ENCODE assay signal across 16 mouse cellular contexts in genomic region chr10:85953401-85953800, GRCm38 (mm10). TPM values are rescaled to one million over a fixed set of nuclear protein-coding genes. Genes with fewer than 3 reads are reported as not detected.
A peak's percentile ranks its signal among the peaks of the same experiment; 100 is the strongest.
DNase-seq lines count a peak whose midpoint lies in the region; ATAC-seq and TF ChIP-seq lines count a peak whose summit lies in the region.
"Had no signal": no experiment of that assay in that cellular context is flagged by ENCODE, and none has a peak within 500 bp of the region (broad histone marks: within the 10 kb centered on the region; RNA-seq: fewer than 3 reads in every experiment).

No protein-coding gene starts in this region.

- peaks cover 26% of the 10 kb centered on the region for H3K36me3 ChIP-seq in liver, adult 2 months (ENCODE audit: control insufficient read depth, insufficient read depth, low read length)
- peaks cover 70% of the 10 kb centered on the region for H3K36me3 ChIP-seq in liver, embryonic 12.5 days
- H3K36me3 ChIP-seq in embryonic facial prominence, embryonic 10.5 days (replicated peaks), result peaks cover 71% of the 10 kb centered on the region

- H3K9me3 ChIP-seq in liver, embryonic 12.5 days (replicated peaks), result no peaks in the 10 kb centered on the region
- H3K9me3 ChIP-seq in embryonic facial prominence, embryonic 10.5 days, result no peaks in the 10 kb centered on the region

- H3K4me1 ChIP-seq in liver, adult 2 months (ENCODE audit: control insufficient read depth, insufficient read depth, low read length), result peaks cover 8% of the 10 kb centered on the region; the same call in 1 of the 2 replicates
- peaks cover 14% of the 10 kb centered on the region for H3K4me1 ChIP-seq in liver, embryonic 12.5 days
- peaks cover 6% of the 10 kb centered on the region for H3K4me1 ChIP-seq in embryonic facial prominence, embryonic 10.5 days

- H3K27ac ChIP-seq in liver, adult 2 months (replicated peaks; ENCODE audit: insufficient read depth, low read depth, low read length), result no peak overlapping the region
- no peak overlapping the region for H3K27ac ChIP-seq in liver, embryonic 12.5 days
- H3K27ac ChIP-seq in embryonic facial prominence, embryonic 10.5 days (replicated peaks), result no peak overlapping the region
- H3K27ac ChIP-seq: liver, embryonic 14.5 days had no signal

- peaks cover 9% of the 10 kb centered on the region; the same call in 1 of the 2 replicates for H3K79me2 ChIP-seq in liver, adult 2 months (ENCODE audit: control insufficient read depth, insufficient read depth, low read length)

- no peaks in the 10 kb centered on the region for H3K27me3 ChIP-seq in liver, adult 2 months (ENCODE audit: control insufficient read depth, insufficient read depth, low read length)
- H3K27me3 ChIP-seq in liver, embryonic 12.5 days (replicated peaks), result no peaks in the 10 kb centered on the region
- no peaks in the 10 kb centered on the region for H3K27me3 ChIP-seq in embryonic facial prominence, embryonic 10.5 days (replicated peaks; ENCODE audit: low read depth, poor library complexity, severe bottlenecking)

- no peak overlapping the region for H3K4me3 ChIP-seq in liver, adult 2 months (ENCODE audit: insufficient read depth, low read depth, low read length)
- H3K4me3 ChIP-seq in liver, embryonic 12.5 days, result no peak overlapping the region
- no peak overlapping the region for H3K4me3 ChIP-seq in embryonic facial prominence, embryonic 10.5 days

- TF ChIP-seq POLR2A in liver, adult 2 months (IDR thresholded peaks at IDR 0.05; ENCODE audit: extremely low read depth, insufficient read depth, low read length), result no peak

- no peak overlapping the region for H3K9ac ChIP-seq in liver, adult 2 months (ENCODE audit: low read depth, low read length)
- no peak overlapping the region for H3K9ac ChIP-seq in liver, embryonic 12.5 days
- H3K9ac ChIP-seq: forebrain, postnatal 0 days; liver, embryonic 14.5 days had no signal

- no peak for TF ChIP-seq CTCF in liver, adult 2 months (IDR thresholded peaks at IDR 0.05; ENCODE audit: low read depth, low read length)

- WGBS in liver, adult 2 months, result 16% methylated on average over 3 of the region's 3 CpGs
- WGBS in liver, embryonic 12.5 days (ENCODE audit: insufficient replicate concordance), result 72% methylated on average over 3 of the region's 3 CpGs
- 89% methylated on average over 3 of the region's 3 CpGs for WGBS in embryonic facial prominence, embryonic 10.5 days

- peak; percentile 24 for DNase-seq in adrenal gland, adult 2 months
- DNase-seq in adrenal gland, adult 8-10 months, result no peak
- DNase-seq in liver, adult 2 months (ENCODE audit: extremely low read depth, low read depth, low spot score), result peak; percentile 14
- DNase-seq in lung, postnatal 36 days, result peak; percentile 56
- no peak for DNase-seq in embryonic facial prominence, embryonic 10.5 days (ENCODE audit: low spot score)
- DNase-seq in right cerebral cortex, postnatal 14 days, result no peak
- DNase-seq: forebrain, postnatal 0 days; gastrocnemius, postnatal 25 days; thymus, adult 18-20 months had no signal

- no peak for ATAC-seq in liver, embryonic 12.5 days
- peak; percentile 67 to 78 for ATAC-seq in hematopoietic stem cell, adult 5-6 weeks (replicated peaks in 1 of 2; ENCODE audit: insufficient read depth in 1 of 2, low FRiP score in 2 of 2, low TSS enrichment in 1 of 2, low read depth in 1 of 2, poor library complexity in 2 of 2, severe bottlenecking in 2 of 2)
- ATAC-seq: activated CD4-positive, CD25-positive, alpha-beta regulatory T cell, adult 4 months; forebrain, postnatal 0 days had no signal

- H3K4me2 ChIP-seq in liver, embryonic 12.5 days, result no peak overlapping the region

RNA-seq across cellular contexts. Expression of gene Rtcb, which starts 4.2 kb away (rescaled TPM):
- total RNA-seq in adrenal gland, adult 2 months (2021), result 100 to 1,000 TPM in 1 of 2 experiments, 10 to 100 TPM in 1; 90.9 to 134 TPM
- polyA plus RNA-seq in adrenal gland, adult 2 months (2012; rRNA removed), result 16.2 and 19.8 TPM in 2 replicates
- total RNA-seq in adrenal gland, adult 8-10 months (2022), result 100 to 1,000 TPM; 128 to 142 (median 137) TPM
- 64.8 and 71.1 TPM in 2 replicates for total RNA-seq in liver, adult 2 months (2014; rRNA removed)
- 31.4 and 32.7 TPM in 2 replicates for polyA plus RNA-seq in liver, adult 2 months (2012; rRNA removed)
- polyA plus RNA-seq in liver, embryonic 12.5 days (2016; fragmentation: Nextera tagmentation; extraction: Ambion mirVana), result 115 and 118 TPM in 2 replicates
- 210 and 223 TPM in 2 replicates for total RNA-seq in hematopoietic stem cell, adult 5-6 weeks (2017)
- polyA plus RNA-seq in embryonic facial prominence, embryonic 10.5 days (2016; fragmentation: Nextera tagmentation; extraction: Ambion mirVana), result 237 TPM in 2 replicates

RNA-seq across cellular contexts. Expression of gene Ascl4, which starts 25.9 kb away (rescaled TPM):
- total RNA-seq in adrenal gland, adult 2 months (2021), result not detected
- 0.07 TPM in 1 of 2 replicates, not detected in the other for polyA plus RNA-seq in adrenal gland, adult 2 months (2012; rRNA removed)
- total RNA-seq in adrenal gland, adult 8-10 months (2022), result not detected
- total RNA-seq in liver, adult 2 months (2014; rRNA removed), result not detected in 2 replicates
- polyA plus RNA-seq in liver, adult 2 months (2012; rRNA removed), result 0.04 TPM in 1 of 2 replicates, not detected in the other
- not detected in 2 replicates for polyA plus RNA-seq in liver, embryonic 12.5 days (2016; fragmentation: Nextera tagmentation; extraction: Ambion mirVana)
- not detected in 2 replicates for total RNA-seq in hematopoietic stem cell, adult 5-6 weeks (2017)
- 0.61 and 0.64 TPM in 2 replicates for polyA plus RNA-seq in embryonic facial prominence, embryonic 10.5 days (2016; fragmentation: Nextera tagmentation; extraction: Ambion mirVana)
- total RNA-seq: gastrocnemius, postnatal 25 days; megakaryocyte, adult 5-6 weeks; monocyte, adult 5-6 weeks had no signal
- polyA plus RNA-seq: liver, embryonic 14.5 days had no signal

RNA-seq across cellular contexts. Expression of gene Prdm4, which starts 36.5 kb away (rescaled TPM):
- total RNA-seq in adrenal gland, adult 2 months (2021), result 10 to 100 TPM; 13.2 to 17.0 TPM
- 10.5 and 15.3 TPM in 2 replicates for polyA plus RNA-seq in adrenal gland, adult 2 months (2012; rRNA removed)
- total RNA-seq in adrenal gland, adult 8-10 months (2022), result 10 to 100 TPM; 12.5 to 17.8 (median 17.0) TPM
- 3.7 and 5.2 TPM in 2 replicates for total RNA-seq in liver, adult 2 months (2014; rRNA removed)
- 4.6 and 6.3 TPM in 2 replicates for polyA plus RNA-seq in liver, adult 2 months (2012; rRNA removed)
- polyA plus RNA-seq in liver, embryonic 12.5 days (2016; fragmentation: Nextera tagmentation; extraction: Ambion mirVana), result 13.0 and 14.2 TPM in 2 replicates
- total RNA-seq in hematopoietic stem cell, adult 5-6 weeks (2017), result 59.1 and 71.1 TPM in 2 replicates
- 26.2 and 28.6 TPM in 2 replicates for polyA plus RNA-seq in embryonic facial prominence, embryonic 10.5 days (2016; fragmentation: Nextera tagmentation; extraction: Ambion mirVana)

RNA-seq across cellular contexts. Expression of gene Bpifc, which starts 58.3 kb away (rescaled TPM):
- total RNA-seq in adrenal gland, adult 2 months (2021), result 1 to 10 TPM in 1 of 2 experiments, not detected in 1; 1.4 TPM
- 0.31 TPM in 1 of 2 replicates, not detected in the other for polyA plus RNA-seq in adrenal gland, adult 2 months (2012; rRNA removed)
- under 1 TPM in 2 of 4 experiments, not detected in 2; 0.75 to 0.87 TPM for total RNA-seq in adrenal gland, adult 8-10 months (2022)
- not detected in 2 replicates for total RNA-seq in liver, adult 2 months (2014; rRNA removed)
- polyA plus RNA-seq in liver, adult 2 months (2012; rRNA removed), result not detected in 2 replicates
- polyA plus RNA-seq in liver, embryonic 12.5 days (2016; fragmentation: Nextera tagmentation; extraction: Ambion mirVana), result not detected in 2 replicates
- 1.6 and 2.6 TPM in 2 replicates for total RNA-seq in hematopoietic stem cell, adult 5-6 weeks (2017)
- 0.08 TPM in 1 of 2 replicates, not detected in the other for polyA plus RNA-seq in embryonic facial prominence, embryonic 10.5 days (2016; fragmentation: Nextera tagmentation; extraction: Ambion mirVana)
- total RNA-seq: ES-E14; gastrocnemius, postnatal 25 days; monocyte, adult 5-6 weeks had no signal

Comparison
In these comparisons a context has a peak if more than half of its experiments do, and no peak if none do; other contexts are left out.
1. DNase-seq: peak in adrenal gland, adult 2 months (single experiment), liver, adult 2 months (single experiment) and lung, postnatal 36 days (single experiment); none in adrenal gland, adult 8-10 months (single experiment), embryonic facial prominence, embryonic 10.5 days (single experiment) and right cerebral cortex, postnatal 14 days (single experiment).